Mouse (Mus musculus): ENCODE data around the gene Tspan8.

GRCm38 (mm10) chr10:115790788-115791187, 25.8 kb upstream of the Tspan8 start:
- TF ChIP-seq CTCF (IDR thresholded peaks at IDR 0.05; ENCODE audit: insufficient read depth, low read length): no peak
- TF ChIP-seq POLR2A (IDR thresholded peaks at IDR 0.05; ENCODE audit: borderline replicate concordance, extremely low read depth, low read depth, low read length): no peak

Measured in lung, adult 2 months (tissue).